Mouse (Mus musculus) gastrocnemius, postnatal 25 days (tissue): ENCODE data around the gene Iqch. TPM values are rescaled to one million over a fixed set of nuclear protein-coding genes. Genes with fewer than 3 reads are reported as not detected.

Experiments
- DNase-seq: peaks from one replicate; pipeline ENCODE4 v3.0.0; 2022
- total RNA-seq, 2 experiments: library from RNA; stranded (reverse); gene quantifications; 1 replicate in 1 of 2; 2 replicates in 1 of 2; pipeline ENCODE4 v1.2.3; 2021

Iqch gene
- total RNA-seq, 2 experiments from 2014 or later, result not detected

- no peak for DNase-seq
Observed at GRCm38 (mm10) chr9:63493746-63494145, 108.5 kb downstream of the Iqch start.

GRCm38 (mm10) chr9:63492291-63492690 is 110.0 kb downstream of the Iqch start:
- DNase-seq, result no peak

- DNase-seq, result no peak
Observed at GRCm38 (mm10) chr9:63490521-63491307, 111.6 kb downstream of the Iqch start.

- DNase-seq, result no peak
Observed at GRCm38 (mm10) chr9:63489156-63489555, 113.1 kb downstream of the Iqch start.

GRCm38 (mm10) chr9:63465561-63465960 is 136.7 kb downstream of the Iqch start:
- no peak for DNase-seq

- DNase-seq, result peak; percentile 25
Observed at GRCm38 (mm10) chr9:63462296-63462695, 140.0 kb downstream of the Iqch start.

- DNase-seq, result no peak
Observed at GRCm38 (mm10) chr9:63456401-63456800, 145.9 kb downstream of the Iqch start.

- no peak for DNase-seq
Observed at GRCm38 (mm10) chr9:63454341-63454740, 148.0 kb downstream of the Iqch start.

GRCm38 (mm10) chr9:63450531-63451030 is 151.7 kb downstream of the Iqch start:
- no peak for DNase-seq

- DNase-seq, result peak; percentile 30
Observed at GRCm38 (mm10) chr9:63443695-63444094, 158.6 kb downstream of the Iqch start.

- no peak for DNase-seq
Observed at GRCm38 (mm10) chr9:63430652-63431051, 171.6 kb downstream of the Iqch start.

- no peak for DNase-seq
Observed at GRCm38 (mm10) chr9:63421096-63421736, 181.1 kb downstream of the Iqch start.

- DNase-seq, result no peak
Observed at GRCm38 (mm10) chr9:63420396-63420795, 181.9 kb downstream of the Iqch start.

GRCm38 (mm10) chr9:63400176-63400575 is 202.1 kb downstream of the Iqch start:
- DNase-seq, result no peak

GRCm38 (mm10) chr9:63399463-63399815 is 202.9 kb downstream of the Iqch start:
- no peak for DNase-seq

- DNase-seq, result peak; percentile 96
Observed at GRCm38 (mm10) chr9:63398611-63399462, 203.5 kb downstream of the Iqch start, which contains the start of gene 2300009A05Rik. TSS of gene 2300009A05Rik (minus strand) at chr9:63399246.

GRCm38 (mm10) chr9:63395612-63396011 is 206.7 kb downstream of the Iqch start:
- DNase-seq, result no peak

GRCm38 (mm10) chr9:63391307-63391706 is 211.0 kb downstream of the Iqch start:
- no peak for DNase-seq

- DNase-seq, result no peak
Observed at GRCm38 (mm10) chr9:63382761-63383160, 219.5 kb downstream of the Iqch start.

GRCm38 (mm10) chr9:63380326-63380725 is 222.0 kb downstream of the Iqch start:
- no peak for DNase-seq

GRCm38 (mm10) chr9:63378174-63378573 is 224.1 kb downstream of the Iqch start:
- DNase-seq, result no peak
